ENCODE assay signal across 25 mouse cellular contexts in genomic region chr1:23948290-23948689, GRCm38 (mm10). TPM values are rescaled to one million over a fixed set of nuclear protein-coding genes. Genes with fewer than 3 reads are reported as not detected.
DNase-seq lines count a peak whose midpoint lies in the region; ATAC-seq lines count a peak whose summit lies in the region.
"Had no signal": no experiment of that assay in that cellular context is flagged by ENCODE, and none has a peak within 500 bp of the region (broad histone marks: within the 10 kb centered on the region; RNA-seq: fewer than 3 reads in every experiment).

No protein-coding gene starts in this region.

- H3K27ac ChIP-seq in neural tube, embryonic 15.5 days (replicated peaks): 0 out of 2 replicates have a peak overlapping the region, but pooled peaks have one; percentile 23
- no peak overlapping the region for H3K27ac ChIP-seq in forebrain, embryonic 16.5 days (ENCODE audit: low read length)
- no peak overlapping the region for H3K27ac ChIP-seq in midbrain, embryonic 15.5 days
- H3K27ac ChIP-seq: hindbrain, embryonic 12.5 days; intestine, embryonic 15.5 days; left cerebral cortex, adult 2 months; liver, embryonic 12.5 days had no signal

- no peak overlapping the region for H3K9ac ChIP-seq in neural tube, embryonic 15.5 days (replicated peaks)
- H3K9ac ChIP-seq in forebrain, embryonic 16.5 days (replicated peaks; ENCODE audit: low read depth, low read length): no peak overlapping the region
- H3K9ac ChIP-seq in midbrain, embryonic 15.5 days: no peak overlapping the region
- H3K9ac ChIP-seq: hindbrain, embryonic 12.5 days; intestine, embryonic 15.5 days; liver, embryonic 12.5 days had no signal

- no peak overlapping the region for H3K4me3 ChIP-seq in neural tube, embryonic 15.5 days (replicated peaks)
- H3K4me3 ChIP-seq in forebrain, embryonic 16.5 days (replicated peaks; ENCODE audit: low read length): no peak overlapping the region
- H3K4me3 ChIP-seq in midbrain, embryonic 15.5 days: no peak overlapping the region
- H3K4me3 ChIP-seq: hindbrain, embryonic 12.5 days; intestine, embryonic 15.5 days; left cerebral cortex, adult 2 months; liver, embryonic 12.5 days; megakaryocyte, embryonic 14.5 days; myocyte had no signal

- peak; percentile 59 for ATAC-seq in frontal cortex, adult (ENCODE audit: low TSS enrichment)
- 0 out of 2 replicates have a peak, but pooled peaks have one; percentile 31 for ATAC-seq in neural tube, embryonic 15.5 days (ENCODE audit: low FRiP score)
- 0 out of 2 replicates have a peak, but pooled peaks have one; percentile 12 for ATAC-seq in forebrain, embryonic 16.5 days
- ATAC-seq in midbrain, embryonic 15.5 days (replicated peaks): 0 out of 2 replicates have a peak, but pooled peaks have one; percentile 14
- ATAC-seq: intestine, embryonic 15.5 days; liver, embryonic 12.5 days had no signal

- H3K27me3 ChIP-seq in neural tube, embryonic 15.5 days (replicated peaks): no peaks in the 10 kb centered on the region
- H3K27me3 ChIP-seq in forebrain, embryonic 16.5 days (replicated peaks; ENCODE audit: control insufficient read depth, insufficient read depth, low read length): no peaks in the 10 kb centered on the region
- H3K27me3 ChIP-seq in midbrain, embryonic 15.5 days (replicated peaks): no peaks in the 10 kb centered on the region
- H3K27me3 ChIP-seq: hindbrain, embryonic 12.5 days; intestine, embryonic 15.5 days; liver, embryonic 12.5 days; megakaryocyte, embryonic 14.5 days had no signal

- H3K4me2 ChIP-seq in neural tube, embryonic 15.5 days: no peak overlapping the region
- no peak overlapping the region for H3K4me2 ChIP-seq in forebrain, embryonic 16.5 days (ENCODE audit: low read length)
- peak overlapping the region; percentile 15; the same call in 1 of the 2 replicates for H3K4me2 ChIP-seq in midbrain, embryonic 15.5 days
- H3K4me2 ChIP-seq: heart, embryonic 11.5 days; hindbrain, embryonic 12.5 days; intestine, embryonic 15.5 days; liver, embryonic 12.5 days had no signal

- no peaks in the 10 kb centered on the region for H3K36me3 ChIP-seq in neural tube, embryonic 15.5 days
- no peaks in the 10 kb centered on the region for H3K36me3 ChIP-seq in forebrain, embryonic 16.5 days (ENCODE audit: control insufficient read depth, insufficient read depth)
- no peaks in the 10 kb centered on the region for H3K36me3 ChIP-seq in midbrain, embryonic 15.5 days (replicated peaks)
- H3K36me3 ChIP-seq: hindbrain, embryonic 12.5 days; intestine, embryonic 15.5 days; liver, embryonic 12.5 days had no signal

- H3K4me1 ChIP-seq in neural tube, embryonic 15.5 days: peaks cover 4% of the 10 kb centered on the region; the same call in 1 of the 2 replicates
- H3K4me1 ChIP-seq in forebrain, embryonic 16.5 days (replicated peaks; ENCODE audit: control insufficient read depth, insufficient read depth, low read length): no peaks in the 10 kb centered on the region; the same call in 1 of the 2 replicates
- peaks cover 12% of the 10 kb centered on the region for H3K4me1 ChIP-seq in midbrain, embryonic 15.5 days
- H3K4me1 ChIP-seq: intestine, embryonic 15.5 days; liver, embryonic 12.5 days; megakaryocyte, embryonic 14.5 days had no signal

- H3K9me3 ChIP-seq in neural tube, embryonic 15.5 days (replicated peaks): no peaks in the 10 kb centered on the region
- H3K9me3 ChIP-seq in forebrain, embryonic 16.5 days (ENCODE audit: control insufficient read depth, low read length): no peaks in the 10 kb centered on the region
- no peaks in the 10 kb centered on the region for H3K9me3 ChIP-seq in midbrain, embryonic 15.5 days
- H3K9me3 ChIP-seq: hindbrain, embryonic 12.5 days; intestine, embryonic 15.5 days; liver, embryonic 12.5 days had no signal

- no peak for DNase-seq in frontal cortex, postnatal 14 days (ENCODE audit: low spot score in 2 of 2)
- no peak for DNase-seq in neural tube, embryonic 10.5 days (ENCODE audit: extremely low spot score, low spot score)
- DNase-seq in thymus, adult 18-20 months: no peak
- no peak for DNase-seq in testis, postnatal 14 days (ENCODE audit: low spot score)
- DNase-seq: adrenal gland, postnatal 36 days; B cell, adult 2 months; cerebellum, adult 18-20 months; cerebellum, postnatal 25 days; gastrocnemius, postnatal 36 days; heart, postnatal 10 days; kidney, adult 9 months; kidney, postnatal 25 days; lung, adult 2 months; thymus, postnatal 14 days had no signal

- 51% methylated on average over 7 of the region's 7 CpGs for WGBS in neural tube, embryonic 15.5 days
- WGBS in forebrain, embryonic 16.5 days: 17% methylated on average over 7 of the region's 7 CpGs
- WGBS in midbrain, embryonic 15.5 days: 34% methylated on average over 7 of the region's 7 CpGs

RNA-seq across cellular contexts. Expression of gene Smap1, which starts 26.2 kb away (rescaled TPM):
- 88.3 and 111 TPM in 2 replicates for polyA plus RNA-seq in neural tube, embryonic 15.5 days (2015; fragmentation: Nextera tagmentation; extraction: Ambion mirVana)
- polyA plus RNA-seq in forebrain, embryonic 16.5 days (2015; fragmentation: Nextera tagmentation; extraction: Ambion mirVana): 85.7 and 86.3 TPM in 2 replicates
- 127 and 131 TPM in 2 replicates for polyA plus RNA-seq in midbrain, embryonic 15.5 days (2015; fragmentation: Nextera tagmentation; extraction: Ambion mirVana)

RNA-seq across cellular contexts. Expression of gene Sdhaf4, which starts 57.2 kb away (rescaled TPM):
- 79.2 and 85.2 TPM in 2 replicates for polyA plus RNA-seq in neural tube, embryonic 15.5 days (2015; fragmentation: Nextera tagmentation; extraction: Ambion mirVana)
- polyA plus RNA-seq in forebrain, embryonic 16.5 days (2015; fragmentation: Nextera tagmentation; extraction: Ambion mirVana): 88.9 and 94.3 TPM in 2 replicates
- 87.7 and 97.8 TPM in 2 replicates for polyA plus RNA-seq in midbrain, embryonic 15.5 days (2015; fragmentation: Nextera tagmentation; extraction: Ambion mirVana)
